Mouse (Mus musculus): ENCODE measurements around the gene Golga1.

The Golga1 gene

GRCm38 (mm10) chr2:38973223-38973622, 92.1 kb downstream of the Golga1 start:
- no peak for DNase-seq

GRCm38 (mm10) chr2:38970057-38970456, 95.3 kb downstream of the Golga1 start:
- no peak for DNase-seq

- no peak for DNase-seq
Observed at GRCm38 (mm10) chr2:38969650-38970049, 95.7 kb downstream of the Golga1 start.
